Mouse (Mus musculus) ES-E14 (cell line): ENCODE measurements at regions not wholly inside any gene's neighbourhood (a gene's known extent, or its start where the extent isn't known, plus 50 kb on each side); places are given as distances from the start of the nearest gene placed in this dataset.
A peak's percentile ranks its signal among the peaks of the same experiment; 100 is the strongest.

Source experiments
- DNase-seq: peaks from one replicate; pipeline ENCODE4 v3.0.0-alpha.2; 2013; ENCODE audit warnings: low read depth, low spot score
- H3K27ac ChIP-seq: 2 replicates; pipeline ENCODE4 v1.5.1; 2012; ENCODE audit warnings: low read depth, mild to moderate bottlenecking, low read length, moderate library complexity, mixed read lengths; ENCODE audit not compliant: poor library complexity, insufficient read depth, severe bottlenecking
- H3K36me3 ChIP-seq: 2 replicates; pipeline ENCODE4 v1.6.1; 2012; ENCODE audit warnings: mild to moderate bottlenecking, low read length, moderate library complexity, mixed read lengths; ENCODE audit not compliant: control insufficient read depth, poor library complexity, insufficient read depth, severe bottlenecking
- H3K4me1 ChIP-seq, 2 experiments: fragments of 150-350 bp in 1 of 2; sonication (generic) in 1 of 2; 2 replicates each; pipeline ENCODE4 v1.6.1; 2012; ENCODE audit warnings: low read length in 2 of 2, mild to moderate bottlenecking in 1 of 2, mixed read lengths in 1 of 2; ENCODE audit not compliant: control insufficient read depth in 2 of 2, insufficient read depth in 2 of 2, poor library complexity in 1 of 2
- H3K4me3 ChIP-seq, 2 experiments: fragments of 150-350 bp in 1 of 2; sonication (generic) in 1 of 2; 2 replicates each; pipeline ENCODE4 v1.5.1; 2012; ENCODE audit warnings: low read length in 2 of 2, low read depth in 1 of 2, mild to moderate bottlenecking in 1 of 2, mixed read lengths in 1 of 2; ENCODE audit not compliant: insufficient read depth in 1 of 2, poor library complexity in 1 of 2, severe bottlenecking in 1 of 2
- H3K9ac ChIP-seq: 2 replicates; pipeline ENCODE4 v1.6.1; 2012; ENCODE audit warnings: low read depth, mild to moderate bottlenecking, low read length, mixed read lengths; ENCODE audit not compliant: poor library complexity, insufficient read depth, severe bottlenecking
- H3K9me3 ChIP-seq: fragments of 150-350 bp; sonication (generic); 2 replicates; pipeline ENCODE4 v1.6.1; 2012; ENCODE audit warnings: low read depth, mild to moderate bottlenecking, low read length; ENCODE audit not compliant: control insufficient read depth, insufficient read depth
- CHD2 ChIP-seq: IDR thresholded peaks from 2 replicates; pipeline ENCODE4 v1.6.1; 2014; ENCODE audit warnings: mild to moderate bottlenecking, low read depth, low read length, inconsistent platforms
- HCFC1 ChIP-seq: IDR thresholded peaks from 2 replicates; pipeline ENCODE4 v1.6.1; 2012; ENCODE audit warnings: low read length, inconsistent platforms, borderline replicate concordance; ENCODE audit not compliant: insufficient read depth
- MAFK ChIP-seq: IDR thresholded peaks from 2 replicates; pipeline ENCODE4 v1.6.1; 2014; ENCODE audit warnings: mild to moderate bottlenecking, low read depth, low read length, inconsistent platforms; ENCODE audit not compliant: insufficient read depth
- ZC3H11A ChIP-seq: IDR thresholded peaks from 2 replicates; pipeline ENCODE4 v1.6.1; 2012; ENCODE audit warnings: low read depth, mild to moderate bottlenecking, inconsistent platforms, low read length, borderline replicate concordance
- ZNF384 ChIP-seq: IDR thresholded peaks from 2 replicates; pipeline ENCODE4 v1.6.1; 2012; ENCODE audit warnings: low read depth, low read length, inconsistent platforms
- in situ Hi-C, 2 experiments: fragments of 600-800 bp; cut with MboI; formaldehyde crosslinking; loops; one replicate each; pipeline ENCODE4 v1.15.1; 2025; ENCODE audit warnings: low sequenced_read_pairs in 2 of 2, inconsistent platforms in 1 of 2; ENCODE audit not compliant: unreplicated experiment in 2 of 2

- Histone ChIP-seq H3K27ac (no peak overlapping the region), H3K9me3 (no peaks in the 10 kb centered on the region), H3K4me3 (peak overlapping the region in 1 of 2 experiments; percentile 2; a peak in 1 of 4 replicates), H3K9ac (no peak overlapping the region), H3K36me3 (no peaks in the 10 kb centered on the region; the same call in 1 of the 2 replicates), H3K4me1 (no peaks in the 10 kb centered on the region)
- TF ChIP-seq CHD2 (no peak), ZC3H11A (no peak), MAFK (no peak), HCFC1 (no peak), ZNF384 (no peak)
- in situ Hi-C loops, result no loop called here
- no peak for DNase-seq
These were observed 81.7 kb upstream of the Ubr2 start for GRCm38 (mm10) chr17:47092076-47092475.

DNA sequence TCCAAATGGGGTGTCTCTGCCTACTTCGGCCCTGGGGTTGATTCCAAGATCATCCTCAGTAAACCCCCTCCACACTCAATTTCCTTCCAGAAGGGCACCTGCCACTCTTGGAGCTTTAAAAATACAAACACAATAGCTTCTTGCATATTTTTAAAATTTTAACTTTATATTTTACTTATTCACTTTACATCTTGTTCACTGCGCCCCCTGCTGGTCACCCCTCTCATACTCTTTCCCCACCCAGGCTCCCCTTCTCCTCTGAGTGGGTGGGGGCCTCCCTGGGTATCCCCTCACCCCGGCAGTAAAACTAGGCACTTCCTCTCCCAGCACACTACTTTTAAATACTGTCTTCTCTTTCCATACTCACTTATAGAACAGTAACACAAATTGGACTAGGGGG lies 79.4 kb upstream of the Ubr2 start:
- in situ Hi-C loops, result no loop called here
- Histone ChIP-seq H3K9ac (no peak overlapping the region), H3K9me3 (peaks cover 2% of the 10 kb centered on the region), H3K27ac (no peak overlapping the region), H3K4me3 (no peak overlapping the region), H3K4me1 (no peaks in the 10 kb centered on the region), H3K36me3 (no peaks in the 10 kb centered on the region; the same call in 1 of the 2 replicates)
- DNase-seq, result no peak
- TF ChIP-seq HCFC1 (no peak), MAFK (no peak), ZNF384 (no peak), ZC3H11A (no peak), CHD2 (no peak)

GRCm38 (mm10) chr17:47069206-47069605 lies 58.9 kb upstream of the Ubr2 start:
- DNase-seq, result no peak
- Histone ChIP-seq H3K4me3 (no peak overlapping the region), H3K4me1 (no peaks in the 10 kb centered on the region), H3K36me3 (no peaks in the 10 kb centered on the region), H3K9ac (no peak overlapping the region), H3K27ac (no peak overlapping the region), H3K9me3 (no peaks in the 10 kb centered on the region)
- TF ChIP-seq MAFK (no peak), ZNF384 (no peak), ZC3H11A (no peak), HCFC1 (no peak)
- in situ Hi-C loops, result no loop called here

GRCm38 (mm10) chr17:47065307-47065901 lies 55.0 kb upstream of the Ubr2 start:
- H3K27ac ChIP-seq, result no peak overlapping the region
- H3K4me3 ChIP-seq, result no peak overlapping the region
- H3K9ac ChIP-seq, result no peak overlapping the region
- H3K36me3 ChIP-seq, result no peaks in the 10 kb centered on the region
- no peak for DNase-seq
- H3K4me1 ChIP-seq, result no peaks in the 10 kb centered on the region
- TF ChIP-seq ZNF384 (no peak), MAFK (no peak), ZC3H11A (no peak), HCFC1 (no peak), CHD2 (no peak)
- in situ Hi-C loops, result no loop called here
- H3K9me3 ChIP-seq, result no peaks in the 10 kb centered on the region
